Mouse (Mus musculus) midbrain, embryonic 14.5 days (tissue): ENCODE results near the gene Slc22a1. TPM values are rescaled to one million over a fixed set of nuclear protein-coding genes. Genes with fewer than 3 reads are reported as not detected.
A peak's percentile ranks its signal among the peaks of the same experiment; 100 is the strongest.

ENCODE experiments used
- ATAC-seq: fragments of 200-750 bp; cut with Nextera tagmentation; 2 replicates; pipeline ENCODE4 v1.8.0; 2017; ENCODE audit warnings: moderate number of reproducible peaks, moderate library complexity; ENCODE audit not compliant: low FRiP score, low TSS enrichment
- DNase-seq: peaks from one replicate; pipeline ENCODE4 v3.0.0-alpha.2; 2015
- H3K27ac ChIP-seq: fragments of 300-500 bp; sonication (generic); replicated peaks from 2 replicates; pipeline ENCODE4 v1.5.1; 2014; ENCODE audit warnings: mild to moderate bottlenecking, low read depth, low read length, moderate library complexity
- H3K27me3 ChIP-seq: fragments of 300-500 bp; sonication (generic); 2 replicates; pipeline ENCODE4 v1.6.1; 2014; ENCODE audit warnings: low read length, control low read depth, mixed read lengths; ENCODE audit not compliant: control insufficient read depth, insufficient read depth
- H3K36me3 ChIP-seq: fragments of 300-500 bp; sonication (generic); 2 replicates; pipeline ENCODE4 v1.6.1; 2014; ENCODE audit warnings: low read length, control low read depth; ENCODE audit not compliant: control insufficient read depth, insufficient read depth
- H3K4me1 ChIP-seq: fragments of 300-500 bp; sonication (generic); 2 replicates; pipeline ENCODE4 v1.6.1; 2014; ENCODE audit warnings: mild to moderate bottlenecking, antibody characterized with exemption, low read length, control low read depth; ENCODE audit not compliant: control insufficient read depth, insufficient read depth
- H3K4me2 ChIP-seq: fragments of 300-500 bp; sonication (generic); 2 replicates; pipeline ENCODE4 v1.6.1; 2014; ENCODE audit warnings: mild to moderate bottlenecking, low read length, moderate library complexity
- H3K4me3 ChIP-seq: fragments of 300-500 bp; sonication (generic); replicated peaks from 2 replicates; pipeline ENCODE4 v1.5.1; 2014; ENCODE audit warnings: low read depth, low read length
- H3K9ac ChIP-seq: fragments of 300-500 bp; sonication (generic); replicated peaks from 2 replicates; pipeline ENCODE4 v1.6.1; 2014; ENCODE audit warnings: mild to moderate bottlenecking, low read length, moderate library complexity
- H3K9me3 ChIP-seq: fragments of 300-500 bp; sonication (generic); 2 replicates; pipeline ENCODE4 v1.6.1; 2016; ENCODE audit warnings: low read length, control low read depth, mixed read lengths; ENCODE audit not compliant: control insufficient read depth
- WGBS: fragments of 180-500 bp; shearing (Covaris S2); extraction: QIAGEN DNeasy Blood & Tissue Kit; methylation state at CpG from one replicate; pipeline ENCODE4 v1.1.7; 2014; 5-methylcytosine and 5-hydroxymethylcytosine counted together
- polyA plus RNA-seq: library from polyadenylated mRNA; unstranded; fragments of >200 nt; fragmentation: Nextera tagmentation; extraction: Ambion mirVana; gene quantifications from 2 replicates; pipeline ENCODE4 v1.2.1, GENCODE M21; 2014

Slc22a1 gene
- polyA plus RNA-seq, 1 experiment from 2014 or later, result not detected

GRCm38 (mm10) chr17:12714080-12714561, 38.5 kb upstream of the Slc22a1 start:
- H3K4me1 ChIP-seq, result no peaks in the 10 kb centered on the region
- peaks cover 92% of the 10 kb centered on the region for H3K36me3 ChIP-seq
- no peak overlapping the region for H3K9ac ChIP-seq
- no peak overlapping the region for H3K4me3 ChIP-seq
- DNase-seq (peak; percentile 5), ATAC-seq (no peak)
- no peak overlapping the region for H3K27ac ChIP-seq
- no peaks in the 10 kb centered on the region for H3K27me3 ChIP-seq
- H3K4me2 ChIP-seq, result no peak overlapping the region
- no peaks in the 10 kb centered on the region for H3K9me3 ChIP-seq
- 94% methylated on average over 5 of the region's 5 CpGs for WGBS

- Histone ChIP-seq H3K4me2 (no peak overlapping the region), H3K4me1 (no peaks in the 10 kb centered on the region), H3K27ac (no peak overlapping the region), H3K9me3 (no peaks in the 10 kb centered on the region), H3K4me3 (no peak overlapping the region), H3K36me3 (peaks cover 89% of the 10 kb centered on the region), H3K9ac (no peak overlapping the region), H3K27me3 (no peaks in the 10 kb centered on the region)
- DNase-seq, result no peak
- no peak for ATAC-seq
- WGBS, result 85% methylated on average over 3 of the region's 3 CpGs
Observed at GRCm38 (mm10) chr17:12712993-12713392, 37.4 kb upstream of the Slc22a1 start.

- Histone ChIP-seq H3K9ac (no peak overlapping the region), H3K4me2 (no peak overlapping the region), H3K27ac (no peak overlapping the region), H3K4me1 (no peaks in the 10 kb centered on the region), H3K27me3 (no peaks in the 10 kb centered on the region), H3K9me3 (no peaks in the 10 kb centered on the region), H3K36me3 (peaks cover 86% of the 10 kb centered on the region), H3K4me3 (no peak overlapping the region)
- no peak for DNase-seq
- ATAC-seq, result no peak
Observed at GRCm38 (mm10) chr17:12712191-12712590, 36.6 kb upstream of the Slc22a1 start.

- H3K27me3 ChIP-seq, result no peaks in the 10 kb centered on the region
- DNase-seq, result no peak
- no peaks in the 10 kb centered on the region for H3K9me3 ChIP-seq
- no peaks in the 10 kb centered on the region for H3K4me1 ChIP-seq
- H3K36me3 ChIP-seq, result peaks cover 74% of the 10 kb centered on the region
- ATAC-seq, result no peak
- H3K4me3 ChIP-seq, result no peak overlapping the region
- 100% methylated on average over 2 of the region's 2 CpGs for WGBS
- H3K27ac ChIP-seq, result no peak overlapping the region
- H3K4me2 ChIP-seq, result no peak overlapping the region
- no peak overlapping the region for H3K9ac ChIP-seq
Observed at GRCm38 (mm10) chr17:12710976-12711375, 35.3 kb upstream of the Slc22a1 start.

- no peak for DNase-seq
- no peaks in the 10 kb centered on the region for H3K4me1 ChIP-seq
- H3K9ac ChIP-seq, result no peak overlapping the region
- H3K36me3 ChIP-seq, result peaks cover 71% of the 10 kb centered on the region
- no peaks in the 10 kb centered on the region for H3K9me3 ChIP-seq
- H3K4me2 ChIP-seq, result no peak overlapping the region
- ATAC-seq, result no peak
- no peaks in the 10 kb centered on the region for H3K27me3 ChIP-seq
- no peak overlapping the region for H3K27ac ChIP-seq
- no peak overlapping the region for H3K4me3 ChIP-seq
- WGBS, result 84% methylated on average over 13 of the region's 13 CpGs
Observed at GRCm38 (mm10) chr17:12710050-12710780, 34.6 kb upstream of the Slc22a1 start.

GRCm38 (mm10) chr17:12708398-12708797, 32.8 kb upstream of the Slc22a1 start:
- Histone ChIP-seq H3K9me3 (no peaks in the 10 kb centered on the region), H3K4me1 (no peaks in the 10 kb centered on the region), H3K36me3 (peaks cover 69% of the 10 kb centered on the region), H3K9ac (no peak overlapping the region), H3K27me3 (no peaks in the 10 kb centered on the region), H3K27ac (no peak overlapping the region), H3K4me3 (no peak overlapping the region), H3K4me2 (no peak overlapping the region)
- ATAC-seq (no peak), DNase-seq (no peak)
- 96% methylated on average over 3 of the region's 3 CpGs for WGBS

- WGBS, result 88% methylated on average over 10 of the region's 10 CpGs
- ATAC-seq (no peak), DNase-seq (no peak)
- Histone ChIP-seq H3K9me3 (no peaks in the 10 kb centered on the region), H3K9ac (no peak overlapping the region), H3K27me3 (no peaks in the 10 kb centered on the region), H3K27ac (no peak overlapping the region), H3K4me1 (no peaks in the 10 kb centered on the region), H3K4me2 (no peak overlapping the region), H3K36me3 (peaks cover 74% of the 10 kb centered on the region), H3K4me3 (no peak overlapping the region)
Observed at GRCm38 (mm10) chr17:12706590-12707049, 31.0 kb upstream of the Slc22a1 start.

GRCm38 (mm10) chr17:12702901-12703300, 27.3 kb upstream of the Slc22a1 start:
- peaks cover 77% of the 10 kb centered on the region for H3K36me3 ChIP-seq
- ATAC-seq, result no peak
- WGBS, result 95% methylated on average over 5 of the region's 5 CpGs

GRCm38 (mm10) chr17:12700373-12700772, 24.7 kb upstream of the Slc22a1 start:
- ATAC-seq, result no peak
- no peak for DNase-seq
- no peaks in the 10 kb centered on the region for H3K9me3 ChIP-seq
- no peaks in the 10 kb centered on the region for H3K27me3 ChIP-seq
- WGBS, result 92% methylated on average over 6 of the region's 6 CpGs
- no peak overlapping the region for H3K4me2 ChIP-seq
- peaks cover 92% of the 10 kb centered on the region for H3K36me3 ChIP-seq
- no peak overlapping the region for H3K27ac ChIP-seq
- no peak overlapping the region for H3K9ac ChIP-seq
- no peaks in the 10 kb centered on the region for H3K4me1 ChIP-seq
- no peak overlapping the region for H3K4me3 ChIP-seq

More at GRCm38 (mm10) chr17:12702901-12703300, 27.3 kb upstream of the Slc22a1 start:
- H3K4me3 ChIP-seq, result no peak overlapping the region
- H3K27ac ChIP-seq, result no peak overlapping the region
- H3K27me3 ChIP-seq, result no peaks in the 10 kb centered on the region
- no peak for DNase-seq
- H3K9me3 ChIP-seq, result no peaks in the 10 kb centered on the region
- no peak overlapping the region for H3K4me2 ChIP-seq
- no peaks in the 10 kb centered on the region for H3K4me1 ChIP-seq
- H3K9ac ChIP-seq, result no peak overlapping the region
